Mouse (Mus musculus) kidney, postnatal 0 days (tissue): Measurements from ENCODE around the gene Gm40193. TPM values are rescaled to one million over a fixed set of nuclear protein-coding genes. Genes with fewer than 3 reads are reported as not detected.

Experiments
- ATAC-seq: fragments of 200-750 bp; cut with Nextera tagmentation; replicated peaks from 2 replicates; pipeline ENCODE4 v1.8.0; 2017; ENCODE audit warnings: low read depth, moderate number of reproducible peaks, moderate TSS enrichment, moderate library complexity; ENCODE audit not compliant: low FRiP score
- DNase-seq: peaks from one replicate; pipeline ENCODE4 v3.0.0-alpha.2; 2016; ENCODE audit warnings: low spot score
- H3K27ac ChIP-seq: fragments of 300-500 bp; sonication (generic); 2 replicates; pipeline ENCODE4 v1.5.1; 2014; ENCODE audit warnings: mild to moderate bottlenecking
- H3K27me3 ChIP-seq: fragments of 300-500 bp; sonication (generic); 2 replicates; pipeline ENCODE4 v1.6.1; 2014; ENCODE audit warnings: low read length, mixed read lengths; ENCODE audit not compliant: insufficient read depth
- H3K36me3 ChIP-seq: fragments of 300-500 bp; sonication (generic); 2 replicates; pipeline ENCODE4 v1.6.1; 2014; ENCODE audit warnings: low read length, mixed read lengths; ENCODE audit not compliant: insufficient read depth
- H3K4me1 ChIP-seq: fragments of 300-500 bp; sonication (generic); replicated peaks from 2 replicates; pipeline ENCODE4 v1.6.1; 2014; ENCODE audit warnings: antibody characterized with exemption, low read length, mixed read lengths; ENCODE audit not compliant: insufficient read depth
- H3K4me2 ChIP-seq: fragments of 300-500 bp; sonication (generic); 2 replicates; pipeline ENCODE4 v1.6.1; 2014; ENCODE audit warnings: mild to moderate bottlenecking, low read length, moderate library complexity, mixed read lengths
- H3K4me3 ChIP-seq: fragments of 300-500 bp; sonication (generic); replicated peaks from 2 replicates; pipeline ENCODE4 v1.5.1; 2014; ENCODE audit warnings: low read depth, low read length
- H3K9ac ChIP-seq: fragments of 300-500 bp; sonication (generic); 2 replicates; pipeline ENCODE4 v1.6.1; 2014; ENCODE audit warnings: low read depth, low read length
- H3K9me3 ChIP-seq: fragments of 300-500 bp; sonication (generic); replicated peaks from 2 replicates; pipeline ENCODE4 v1.6.1; 2016; ENCODE audit warnings: low read length, inconsistent platforms, mixed read lengths
- CTCF ChIP-seq: IDR thresholded peaks from 2 replicates; pipeline ENCODE4 v1.5.1; 2016; ENCODE audit warnings: antibody characterized with exemption, low read depth, mild to moderate bottlenecking, moderate library complexity
- WGBS: fragments of 180-500 bp; shearing (Covaris S2); extraction: QIAGEN DNeasy Blood & Tissue Kit; methylation state at CpG from one replicate; pipeline ENCODE4 v1.1.7; 2014; 5-methylcytosine and 5-hydroxymethylcytosine counted together
- polyA plus RNA-seq: library from polyadenylated mRNA; unstranded; fragments of >200 nt; fragmentation: Nextera tagmentation; extraction: Ambion mirVana; gene quantifications from 2 replicates; pipeline ENCODE4 v1.2.1, GENCODE M21; 2015

The Gm40193 gene
- polyA plus RNA-seq, 1 experiment from 2014 or later = not detected

DNA sequence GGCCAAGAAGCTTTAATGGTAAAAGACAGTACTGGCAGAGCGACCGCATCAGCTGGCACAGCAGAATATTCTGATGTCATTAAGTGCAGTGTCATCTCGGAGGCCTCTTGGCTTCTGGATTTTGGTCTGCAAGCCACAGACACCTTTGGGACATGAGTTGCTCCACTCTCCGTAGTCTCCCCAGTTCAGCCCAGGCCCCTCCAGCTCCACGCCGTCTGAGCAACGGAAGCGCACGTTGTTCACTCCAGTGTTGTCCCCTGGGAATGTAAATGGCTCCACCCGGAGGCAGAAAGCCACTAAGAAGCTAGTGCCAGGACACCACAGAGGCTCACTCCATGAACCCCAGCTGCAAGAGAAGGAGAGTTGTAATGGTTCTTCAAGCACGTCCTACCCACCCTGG lies 19.2 kb downstream of the Gm40193 start:
- TF ChIP-seq CTCF = no peak
- ATAC-seq = no peak
- no peak overlapping the region for H3K4me2 ChIP-seq
- no peak for DNase-seq
- H3K36me3 ChIP-seq = no peaks in the 10 kb centered on the region
- H3K4me1 ChIP-seq = no peaks in the 10 kb centered on the region
- 57% methylated on average over 11 of the region's 11 CpGs for WGBS
- H3K9ac ChIP-seq = no peak overlapping the region
- no peak overlapping the region for H3K27ac ChIP-seq
- H3K27me3 ChIP-seq = no peaks in the 10 kb centered on the region
- no peaks in the 10 kb centered on the region for H3K9me3 ChIP-seq
- no peak overlapping the region for H3K4me3 ChIP-seq

DNA sequence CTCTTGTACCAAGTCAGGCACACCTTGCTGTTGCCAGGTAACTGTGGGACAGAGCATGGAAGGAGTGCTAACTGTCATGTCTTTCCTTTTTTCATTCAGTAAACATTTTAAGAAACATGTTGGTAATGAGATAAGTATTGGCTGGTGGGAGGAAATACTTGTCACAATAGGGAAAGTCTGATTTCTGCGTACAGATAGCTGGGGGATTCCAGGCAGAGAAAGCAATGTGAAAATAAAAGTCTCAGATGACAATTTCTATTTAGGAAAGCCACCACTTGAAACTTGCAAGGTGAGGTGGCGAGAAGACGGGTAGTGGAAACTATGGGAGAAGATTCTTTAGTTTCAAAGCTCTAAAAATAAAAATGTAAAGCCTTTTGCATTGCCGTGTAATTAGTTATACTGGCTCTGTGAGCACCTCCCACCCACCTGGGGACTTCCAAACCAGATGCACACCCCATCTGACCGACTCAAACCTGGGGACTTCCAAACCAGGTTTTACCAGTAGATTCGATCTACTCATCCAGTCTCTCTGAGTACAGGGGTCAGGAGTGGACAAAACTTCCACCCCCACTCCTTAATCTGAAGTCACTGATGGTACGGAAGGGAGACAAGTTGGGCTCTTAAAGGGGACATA lies 19.9 kb downstream of the Gm40193 start:
- no peaks in the 10 kb centered on the region for H3K9me3 ChIP-seq
- ATAC-seq = no peak
- no peak for TF ChIP-seq CTCF
- no peak for DNase-seq
- H3K27ac ChIP-seq = no peak overlapping the region
- no peaks in the 10 kb centered on the region for H3K36me3 ChIP-seq
- no peak overlapping the region for H3K4me2 ChIP-seq
- no peaks in the 10 kb centered on the region for H3K4me1 ChIP-seq
- no peak overlapping the region for H3K9ac ChIP-seq
- H3K4me3 ChIP-seq = no peak overlapping the region
- 74% methylated on average over 7 of the region's 7 CpGs for WGBS
- no peaks in the 10 kb centered on the region for H3K27me3 ChIP-seq

DNA sequence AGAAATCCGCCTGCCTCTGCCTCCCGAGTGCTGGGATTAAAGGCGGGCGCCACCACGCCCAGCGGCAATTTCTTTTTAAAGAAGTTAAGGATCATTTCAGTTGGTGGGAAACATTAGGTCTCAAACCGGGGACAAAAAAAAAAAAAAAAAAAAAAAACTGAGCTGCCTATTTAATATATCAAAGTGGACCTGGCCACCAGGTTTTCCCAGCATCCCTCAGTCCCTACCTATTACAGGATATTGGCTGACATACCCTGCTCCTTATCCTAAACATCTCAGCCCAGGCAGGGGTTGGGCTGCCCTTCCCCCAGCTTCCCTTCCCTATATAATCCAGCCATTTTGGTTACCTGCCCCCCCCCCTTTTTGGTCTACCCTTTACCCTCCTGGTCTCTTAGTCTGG lies 20.9 kb downstream of the Gm40193 start:
- Histone ChIP-seq H3K4me1 (no peaks in the 10 kb centered on the region), H3K36me3 (no peaks in the 10 kb centered on the region), H3K4me2 (no peak overlapping the region), H3K27ac (no peak overlapping the region), H3K27me3 (no peaks in the 10 kb centered on the region), H3K4me3 (no peak overlapping the region), H3K9ac (no peak overlapping the region), H3K9me3 (no peaks in the 10 kb centered on the region)
- ATAC-seq (no peak), DNase-seq (no peak)
- no peak for TF ChIP-seq CTCF
- WGBS = 90% methylated on average over 7 of the region's 7 CpGs

DNA sequence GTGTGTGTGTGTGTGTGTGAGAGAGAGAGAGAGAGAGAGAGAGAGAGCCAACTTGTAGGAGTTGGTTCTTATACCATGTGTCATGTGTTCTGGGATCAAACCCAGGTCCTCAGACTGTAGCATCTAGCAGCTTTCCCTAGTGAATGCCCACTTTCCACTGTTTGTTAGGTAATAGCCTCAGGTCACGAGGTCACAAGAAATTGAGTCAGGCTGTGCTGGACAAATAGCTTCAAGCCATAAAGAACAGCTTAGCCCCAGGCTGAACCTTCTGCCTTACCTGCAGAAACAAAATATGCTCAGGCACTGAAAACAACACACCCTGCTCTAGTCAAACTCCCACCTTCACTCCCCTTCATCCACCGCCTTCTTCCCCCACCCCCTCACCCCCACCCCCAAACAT lies 21.5 kb downstream of the Gm40193 start:
- no peak for TF ChIP-seq CTCF
- H3K9me3 ChIP-seq = no peaks in the 10 kb centered on the region
- no peak overlapping the region for H3K27ac ChIP-seq
- H3K36me3 ChIP-seq = no peaks in the 10 kb centered on the region
- no peak overlapping the region for H3K9ac ChIP-seq
- 73% methylated on average over 2 of the region's 2 CpGs for WGBS
- no peaks in the 10 kb centered on the region for H3K27me3 ChIP-seq
- DNase-seq (no peak), ATAC-seq (no peak)
- H3K4me1 ChIP-seq = no peaks in the 10 kb centered on the region
- no peak overlapping the region for H3K4me3 ChIP-seq
- no peak overlapping the region for H3K4me2 ChIP-seq

DNA sequence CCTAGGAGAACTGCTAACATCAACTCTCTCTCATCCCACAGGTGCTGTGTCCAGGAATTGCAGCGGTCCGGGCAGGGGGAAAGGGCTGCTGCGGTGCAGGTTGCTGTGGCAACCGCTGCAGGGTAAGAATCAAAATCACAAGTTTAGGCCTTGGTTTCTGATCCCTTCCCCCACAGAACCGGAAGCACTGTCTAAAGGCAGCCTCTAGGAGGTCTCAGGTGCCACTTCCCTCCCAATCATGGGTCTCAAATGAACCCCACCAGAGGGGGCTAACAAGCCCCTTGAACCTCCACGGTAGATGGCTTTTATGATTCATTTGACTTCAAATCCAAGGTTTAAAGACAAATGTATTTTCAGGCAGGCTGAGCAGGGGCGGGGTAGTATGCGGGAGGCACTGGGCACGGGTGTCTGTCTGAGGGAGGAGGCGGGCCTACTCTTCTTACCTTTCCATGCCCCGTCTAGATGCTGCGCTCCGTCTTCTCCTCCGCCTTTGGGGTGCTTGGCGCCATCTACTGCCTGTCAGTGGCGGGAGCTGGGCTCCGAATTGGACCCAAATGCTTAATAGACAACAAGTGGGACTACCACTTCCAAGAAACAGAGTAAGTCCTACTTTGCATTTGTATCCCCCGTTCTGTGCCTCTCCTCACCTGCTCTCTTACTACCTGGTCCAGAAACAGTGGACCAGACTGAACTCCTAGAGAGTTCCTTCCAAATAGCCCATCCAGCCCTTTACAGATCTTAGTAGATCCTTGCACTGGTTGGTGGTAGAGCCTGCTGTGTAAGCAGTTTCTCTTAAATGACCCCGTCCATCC lies 22.8 kb downstream of the Gm40193 start:
- H3K36me3 ChIP-seq = no peaks in the 10 kb centered on the region
- H3K4me2 ChIP-seq = peak overlapping the region; percentile 31
- no peaks in the 10 kb centered on the region for H3K4me1 ChIP-seq
- no peak overlapping the region for H3K9ac ChIP-seq
- DNase-seq (peak; percentile 77), ATAC-seq (peak; percentile 44; the same call in 1 of the 2 replicates)
- H3K4me3 ChIP-seq = no peak overlapping the region
- TF ChIP-seq CTCF = peak; percentile 83
- H3K27ac ChIP-seq = no peak overlapping the region
- H3K9me3 ChIP-seq = no peaks in the 10 kb centered on the region
- no peaks in the 10 kb centered on the region for H3K27me3 ChIP-seq
- WGBS = 8% methylated on average over 19 of the region's 19 CpGs

DNA sequence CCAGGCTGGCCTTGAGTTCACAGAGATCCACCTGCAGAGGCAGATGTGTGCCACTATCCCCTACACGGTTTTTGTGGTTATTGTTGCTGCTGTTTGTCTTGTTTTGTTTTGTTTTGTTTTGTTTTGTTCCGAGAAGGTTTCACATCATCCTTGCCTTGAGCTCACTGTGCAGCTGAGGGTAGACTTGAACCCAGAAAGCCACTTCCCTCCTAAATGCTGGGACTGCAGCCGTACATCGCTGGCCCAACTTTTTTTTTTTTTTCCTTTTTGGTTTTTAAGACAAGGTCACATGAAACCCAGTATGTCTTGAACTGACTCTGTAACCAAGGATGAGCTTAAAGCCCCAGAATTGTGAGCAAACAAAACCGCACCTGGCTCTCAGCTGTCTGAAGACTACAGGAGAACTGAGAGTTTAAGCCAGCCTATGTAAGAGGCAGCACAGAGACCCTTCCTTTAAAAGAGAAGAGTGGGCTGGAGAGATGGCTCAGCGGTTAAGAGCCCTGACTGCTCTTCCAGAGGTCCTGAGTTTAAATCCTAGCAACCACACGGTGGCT lies 25.7 kb downstream of the Gm40193 start:
- TF ChIP-seq CTCF = no peak
- no peak overlapping the region for H3K27ac ChIP-seq
- ATAC-seq (no peak), DNase-seq (no peak)
- H3K4me3 ChIP-seq = no peak overlapping the region
- no peaks in the 10 kb centered on the region for H3K27me3 ChIP-seq
- no peak overlapping the region for H3K9ac ChIP-seq
- WGBS = 74% methylated on average over 7 of the region's 7 CpGs
- no peaks in the 10 kb centered on the region for H3K9me3 ChIP-seq
- no peaks in the 10 kb centered on the region for H3K4me1 ChIP-seq
- H3K4me2 ChIP-seq = no peak overlapping the region
- no peaks in the 10 kb centered on the region for H3K36me3 ChIP-seq
